Mouse (Mus musculus) stomach, postnatal 0 days (tissue): ENCODE data around the gene Foxf2.

Experiments used
- CTCF ChIP-seq: IDR thresholded peaks from 2 replicates; pipeline ENCODE4 v1.5.1; 2016; ENCODE audit warnings: antibody characterized with exemption, low read depth, mild to moderate bottlenecking, moderate library complexity
- EP300 ChIP-seq: optimal IDR thresholded peaks from 2 replicates; pipeline ENCODE3; 2016; ENCODE audit warnings: antibody characterized with exemption

GRCm38 (mm10) chr13:31632450-31632849, 6.8 kb downstream of the Foxf2 start:
- peak; percentile 97 for TF ChIP-seq CTCF
- TF ChIP-seq EP300: no peak
